Mouse (Mus musculus) CH12.LX (cell line): ENCODE measurements at regions not wholly inside any gene's neighbourhood (a gene's known extent, or its start where the extent isn't known, plus 50 kb on each side); places are given as distances from the start of the nearest gene placed in this dataset.

Experiments
- DNase-seq: peaks from one replicate; pipeline ENCODE4 v3.0.0-alpha.2; 2013; ENCODE audit errors: extremely low read depth
- H3K27ac ChIP-seq: 2 replicates; pipeline ENCODE4 v1.5.1; 2012; ENCODE audit warnings: low read depth, mild to moderate bottlenecking, control low read depth, moderate library complexity; ENCODE audit not compliant: insufficient read depth
- H3K27me3 ChIP-seq: replicated peaks from 2 replicates; pipeline ENCODE3; 2012; ENCODE audit warnings: inconsistent platforms
- H3K36me3 ChIP-seq, 2 experiments: replicated peaks in 1 of 2; 2 replicates each; pipeline versions ENCODE3 to v1.6.1; 2012; ENCODE audit warnings: inconsistent platforms in 1 of 2, low read length in 1 of 2, mild to moderate bottlenecking in 1 of 2, mixed read lengths in 1 of 2, moderate library complexity in 1 of 2; ENCODE audit not compliant: control insufficient read depth in 1 of 2, insufficient read depth in 1 of 2
- H3K4me1 ChIP-seq, 2 experiments: 2 replicates each; pipeline ENCODE4 v1.6.1; 2012; ENCODE audit warnings: inconsistent platforms in 1 of 2, moderate library complexity in 1 of 2; ENCODE audit not compliant: insufficient read depth in 2 of 2, control insufficient read depth in 1 of 2
- H3K4me2 ChIP-seq: 2 replicates; pipeline ENCODE4 v1.6.1; 2012; ENCODE audit warnings: low read depth, mild to moderate bottlenecking, control low read depth; ENCODE audit not compliant: poor library complexity, insufficient read depth, severe bottlenecking
- H3K4me3 ChIP-seq, 3 experiments: fragments of 150-350 bp in 1 of 3; sonication (generic) in 1 of 3; replicated peaks in 1 of 3; 2 replicates each; pipeline versions ENCODE3 to v1.5.1; 2011 to 2012; ENCODE audit warnings: low read depth in 2 of 3, low read length in 2 of 3, mild to moderate bottlenecking in 2 of 3, moderate library complexity in 2 of 3, control low read depth in 1 of 3, improper control_type of control experiment in 1 of 3, inconsistent platforms in 1 of 3, mixed read lengths in 1 of 3; ENCODE audit not compliant: poor library complexity in 1 of 3
- H3K79me2 ChIP-seq: replicated peaks from 2 replicates; pipeline ENCODE4 v1.6.1; 2012; ENCODE audit warnings: mild to moderate bottlenecking, moderate library complexity; ENCODE audit not compliant: control insufficient read depth, poor library complexity, insufficient read depth, severe bottlenecking; ENCODE audit errors: extremely low read depth
- H3K9ac ChIP-seq: 2 replicates; pipeline ENCODE4 v1.6.1; 2012; ENCODE audit warnings: low read depth, mild to moderate bottlenecking, control low read depth, moderate library complexity; ENCODE audit not compliant: insufficient read depth
- H3K9me3 ChIP-seq: replicated peaks from 2 replicates; pipeline ENCODE3; 2012; ENCODE audit warnings: low read length, inconsistent platforms, mixed read lengths
- BHLHE40 ChIP-seq: IDR thresholded peaks from 2 replicates; pipeline ENCODE4 v1.6.1; 2011; ENCODE audit warnings: mild to moderate bottlenecking, low read depth, low read length, improper control_type of control experiment
- CHD1 ChIP-seq: IDR thresholded peaks from 2 replicates; pipeline ENCODE4 v1.6.1; 2012; ENCODE audit warnings: low read depth, low read length, improper control_type of control experiment, inconsistent platforms
- CHD2 ChIP-seq: IDR thresholded peaks from 2 replicates; pipeline ENCODE4 v1.6.1; 2011; ENCODE audit warnings: low read length, improper control_type of control experiment
- CTCF ChIP-seq, 2 experiments: IDR thresholded peaks in 1 of 2; conservative IDR thresholded peaks in 1 of 2; 2 replicates each; pipeline ENCODE4 v1.5.1; 2011 to 2012; ENCODE audit warnings: low read depth in 2 of 2, low read length in 2 of 2, improper control_type of control experiment in 1 of 2, inconsistent platforms in 1 of 2, mild to moderate bottlenecking in 1 of 2, moderate library complexity in 1 of 2
- ELF1 ChIP-seq: IDR thresholded peaks from 2 replicates; pipeline ENCODE4 v1.6.1; 2014; ENCODE audit warnings: low read depth, mild to moderate bottlenecking, inconsistent platforms, low read length, improper control_type of control experiment
- EP300 ChIP-seq: IDR thresholded peaks from 2 replicates; pipeline ENCODE4 v1.6.1; 2011; ENCODE audit warnings: low read length, improper control_type of control experiment
- ETS1 ChIP-seq: conservative IDR thresholded peaks from 2 replicates; pipeline ENCODE4 v1.6.1; 2012; ENCODE audit warnings: low read depth, mild to moderate bottlenecking, inconsistent platforms, low read length, improper control_type of control experiment, moderate library complexity
- GABPA ChIP-seq: IDR thresholded peaks from 2 replicates; pipeline ENCODE4 v1.6.1; 2012; ENCODE audit warnings: low read depth, low read length, improper control_type of control experiment, inconsistent platforms; ENCODE audit not compliant: insufficient replicate concordance
- JUN ChIP-seq: IDR thresholded peaks from 2 replicates; pipeline ENCODE4 v1.6.1; 2011; ENCODE audit warnings: low read depth, mild to moderate bottlenecking, low read length, improper control_type of control experiment, moderate library complexity; ENCODE audit not compliant: insufficient read depth
- JUND ChIP-seq: conservative IDR thresholded peaks from 2 replicates; pipeline ENCODE4 v1.6.1; 2011; ENCODE audit warnings: low read depth, low read length, improper control_type of control experiment
- MAFK ChIP-seq: IDR thresholded peaks from 2 replicates; pipeline ENCODE4 v1.6.1; 2011; ENCODE audit warnings: low read length, improper control_type of control experiment; ENCODE audit not compliant: insufficient replicate concordance
- MAX ChIP-seq: IDR thresholded peaks from 2 replicates; pipeline ENCODE4 v1.6.1; 2011; ENCODE audit warnings: low read length, improper control_type of control experiment
- MEF2A ChIP-seq: IDR thresholded peaks from 2 replicates; pipeline ENCODE4 v1.6.1; 2014; ENCODE audit warnings: low read depth, mild to moderate bottlenecking, inconsistent platforms, low read length, improper control_type of control experiment, borderline replicate concordance
- MXI1 ChIP-seq: IDR thresholded peaks from 2 replicates; pipeline ENCODE4 v1.6.1; 2011; ENCODE audit warnings: mild to moderate bottlenecking, low read depth, low read length, improper control_type of control experiment
- PAX5 ChIP-seq: IDR thresholded peaks from 2 replicates; pipeline ENCODE4 v1.6.1; 2012; ENCODE audit warnings: low read length, inconsistent platforms, mixed read lengths
- RAD21 ChIP-seq: IDR thresholded peaks from 2 replicates; pipeline ENCODE4 v1.6.1; 2011; ENCODE audit warnings: low read depth, mild to moderate bottlenecking, low read length, improper control_type of control experiment, moderate library complexity
- SIN3A ChIP-seq: IDR thresholded peaks from 2 replicates; pipeline ENCODE4 v1.6.1; 2012; ENCODE audit warnings: low read length, improper control_type of control experiment, inconsistent platforms
- USF1 ChIP-seq: IDR thresholded peaks from 2 replicates; pipeline ENCODE4 v1.6.1; 2014; ENCODE audit warnings: low read depth, mild to moderate bottlenecking, inconsistent platforms, low read length, improper control_type of control experiment
- USF2 ChIP-seq: conservative IDR thresholded peaks from 2 replicates; pipeline ENCODE4 v1.6.1; 2011; ENCODE audit warnings: low read depth, low read length, improper control_type of control experiment
- ZKSCAN1 ChIP-seq: IDR thresholded peaks from 2 replicates; pipeline ENCODE4 v1.6.1; 2012; ENCODE audit warnings: low read depth, inconsistent platforms, low read length, improper control_type of control experiment, borderline replicate concordance
- ZNF384 ChIP-seq: IDR thresholded peaks from 2 replicates; pipeline ENCODE4 v1.6.1; 2012; ENCODE audit warnings: low read depth, low read length, improper control_type of control experiment, inconsistent platforms
- dilution Hi-C: fragments of 300-500 bp; cut with MboI; formaldehyde crosslinking; loops from 2 replicates; pipeline ENCODE4 v1.14.3; 2020; ENCODE audit warnings: low sequenced_read_pairs; ENCODE audit not compliant: extremely low pct_unique_long_range_greater_than_20kb, extremely low pct_ligation_motif_present
- in situ Hi-C: fragments of 300-500 bp; cut with MboI; formaldehyde crosslinking; loops from 3 replicates; pipeline ENCODE4 v1.14.3; 2019; ENCODE audit warnings: low sequenced_read_pairs, low pct_ligation_motif_present, low pct_unique_long_range_greater_than_20kb, mixed read lengths

GRCm38 (mm10) chrX:70899720-70900479 lies 150.2 kb upstream of the Mamld1 start:
- H3K79me2 ChIP-seq, result no peaks in the 10 kb centered on the region
- no peak overlapping the region for H3K27ac ChIP-seq
- no peak for DNase-seq
- dilution Hi-C loops, result no loop called here
- H3K4me2 ChIP-seq, result no peak overlapping the region
- no peak overlapping the region for H3K4me3 ChIP-seq
- H3K36me3 ChIP-seq, result no peaks in the 10 kb centered on the region
- no peak overlapping the region for H3K9ac ChIP-seq
- H3K9me3 ChIP-seq, result no peaks in the 10 kb centered on the region
- H3K27me3 ChIP-seq, result no peaks in the 10 kb centered on the region
- TF ChIP-seq CTCF (conservative IDR thresholded peaks at IDR 0.05 in 1 of 2, IDR thresholded peaks at IDR 0.05 in 1 of 2; ENCODE audit: low read depth in 2 of 2, low read length in 2 of 2), result no peak
- H3K4me1 ChIP-seq, result peaks cover 0 to 9% of the 10 kb centered on the region in 2 experiments; a peak in 2 of 4 replicates
- in situ Hi-C loops, result no loop called here

- Histone ChIP-seq H3K27ac (no peak overlapping the region), H3K4me1 (no peaks in the 10 kb centered on the region), H3K4me3 (no peak overlapping the region), H3K4me2 (no peak overlapping the region), H3K27me3 (no peaks in the 10 kb centered on the region), H3K79me2 (no peaks in the 10 kb centered on the region), H3K9ac (no peak overlapping the region), H3K36me3 (no peaks in the 10 kb centered on the region), H3K9me3 (no peaks in the 10 kb centered on the region)
- dilution Hi-C loops, result no loop called here
- in situ Hi-C loops, result no loop called here
- TF ChIP-seq JUN (no peak), JUND (no peak)
- DNase-seq, result no peak
Measured at GRCm38 (mm10) chrX:70925646-70926045, 124.4 kb upstream of the Mamld1 start.

DNA sequence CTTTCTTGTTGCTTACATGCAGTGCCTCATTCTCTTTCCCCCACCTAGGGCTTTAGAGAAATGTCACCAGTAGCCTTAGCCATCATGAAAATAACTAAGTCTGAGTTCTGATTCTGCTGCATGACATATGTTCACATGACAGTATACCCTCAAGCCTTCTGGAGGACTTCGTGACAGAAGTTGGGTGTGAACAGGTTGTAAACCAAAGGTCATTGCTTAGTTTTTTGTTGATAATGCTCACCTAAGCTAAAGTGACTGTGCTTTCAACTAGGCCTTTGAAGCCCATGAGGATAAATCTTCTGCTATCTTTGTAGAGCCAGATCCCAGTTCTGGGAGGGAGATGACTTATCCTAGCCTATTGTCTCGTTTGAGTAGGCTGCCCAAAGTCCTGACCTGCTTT lies 118.1 kb upstream of the Mamld1 start:
- in situ Hi-C loops, result no loop called here
- Histone ChIP-seq H3K27ac (no peak overlapping the region), H3K4me1 (no peaks in the 10 kb centered on the region), H3K4me2 (no peak overlapping the region), H3K9ac (no peak overlapping the region), H3K79me2 (no peaks in the 10 kb centered on the region), H3K4me3 (no peak overlapping the region), H3K9me3 (no peaks in the 10 kb centered on the region), H3K36me3 (no peaks in the 10 kb centered on the region), H3K27me3 (no peaks in the 10 kb centered on the region)
- no peak for DNase-seq
- dilution Hi-C loops, result no loop called here
- no peak for TF ChIP-seq USF1
- TF ChIP-seq ZNF384, result no peak
- no peak for TF ChIP-seq RAD21
- TF ChIP-seq MAX, result no peak
- no peak for TF ChIP-seq MAFK
- TF ChIP-seq SIN3A, result no peak
- TF ChIP-seq ELF1, result no peak
- TF ChIP-seq PAX5, result no peak
- no peak for TF ChIP-seq BHLHE40
- no peak for TF ChIP-seq EP300
- no peak for TF ChIP-seq MXI1
- no peak for TF ChIP-seq CHD1
- no peak for TF ChIP-seq MEF2A
- no peak for TF ChIP-seq ZKSCAN1
- no peak for TF ChIP-seq GABPA
- no peak for TF ChIP-seq USF2
- TF ChIP-seq ETS1, result no peak
- no peak for TF ChIP-seq CHD2
